Mouse (Mus musculus) macrophage (primary cell): Measurements from ENCODE around the gene Rhbdl1. TPM values are rescaled to one million over a fixed set of nuclear protein-coding genes. Genes with fewer than 3 reads are reported as not detected.

ENCODE experiments used
- H3K27ac ChIP-seq: fragments of 350-480 bp; formaldehyde crosslinking; 2 replicates; pipeline ENCODE4 v1.9.0; 2021
- H3K36me3 ChIP-seq: fragments of 350-480 bp; formaldehyde crosslinking; 2 replicates; pipeline ENCODE4 v1.9.0; 2021; ENCODE audit errors: inconsistent target
- H3K4me3 ChIP-seq: fragments of 350-480 bp; formaldehyde crosslinking; 2 replicates; pipeline ENCODE4 v1.9.0; 2021; ENCODE audit errors: inconsistent target
- H3K79me2 ChIP-seq: fragments of 350-480 bp; formaldehyde crosslinking; 2 replicates; pipeline ENCODE4 v1.9.0; 2021; ENCODE audit errors: inconsistent target
- WGBS: methylation state at CpG from one replicate; pipeline ENCODE4 v1.1.7; 2026; ENCODE audit warnings: inconsistent platforms; ENCODE audit not compliant: missing documents; 5-methylcytosine and 5-hydroxymethylcytosine counted together
- polyA plus RNA-seq: library from polyadenylated mRNA; stranded (reverse); fragments of 250-400 nt; gene quantifications from 3 replicates; pipeline ENCODE4 v1.2.4, GENCODE M21; 2018; ENCODE audit warnings: inconsistent platforms
- total RNA-seq, 78 experiments: library from RNA; depleted of rRNA; stranded (reverse); fragments of 250-400 nt; gene quantifications; 1 replicate in 9 of 78; 2 replicates in 24 of 78; 3 replicates in 43 of 78; 4 replicates in 2 of 78; pipeline ENCODE4 v1.2.4; 2018; ENCODE audit warnings: inconsistent platforms in 56 of 78

Gene Rhbdl1
- 1 to 10 TPM in 25 of 26 experiments, not detected in 1; 1.1 to 9.6 (median 4.7) TPM for total RNA-seq (2018; cell fraction: chromatin; rRNA removed)
- total RNA-seq (2018; cell fraction: cytosol; rRNA removed) = under 1 TPM in 15 of 26 experiments, not detected in 11; 0.09 to 0.36 (median 0.17) TPM
- 1 to 10 TPM in 22 of 26 experiments, under 1 TPM in 3, not detected in 1; 0.65 to 7.6 (median 2.8) TPM for total RNA-seq (2018; cell fraction: nucleus; rRNA removed)
- polyA plus RNA-seq = 0.16 to 0.97 TPM in 2 of 3 replicates, not detected in the other

DNA sequence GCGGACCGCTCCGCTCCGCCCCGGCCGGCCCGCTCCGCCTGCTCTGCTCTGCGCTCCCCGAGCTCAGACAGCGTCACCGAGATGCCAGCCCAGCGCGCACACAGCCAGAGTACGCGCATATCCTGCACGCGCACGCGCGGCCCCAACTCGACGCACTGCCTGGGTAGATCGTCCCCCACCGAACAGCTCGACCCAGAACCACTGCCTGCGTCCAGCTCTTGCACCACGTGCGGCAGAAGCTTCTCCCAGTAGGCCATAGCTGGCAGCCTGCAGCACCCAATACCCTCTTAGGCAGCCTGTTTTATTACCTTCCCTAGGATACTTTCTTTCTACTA, at the start of gene Rhbdl1:
Gene Rhbdl1, minus strand, starts transcription at position 220 of the 335 bp plus-strand sequence.
- 25% methylated on average over 25 of the region's 29 CpGs for WGBS
- H3K27ac ChIP-seq = no peak within 1 kb of the TSS
- H3K79me2 ChIP-seq = peaks cover 33% of the 10 kb centered on the region
- peaks cover 44% of the 10 kb centered on the region for H3K36me3 ChIP-seq
- no peak within 1 kb of the TSS for H3K4me3 ChIP-seq

DNA sequence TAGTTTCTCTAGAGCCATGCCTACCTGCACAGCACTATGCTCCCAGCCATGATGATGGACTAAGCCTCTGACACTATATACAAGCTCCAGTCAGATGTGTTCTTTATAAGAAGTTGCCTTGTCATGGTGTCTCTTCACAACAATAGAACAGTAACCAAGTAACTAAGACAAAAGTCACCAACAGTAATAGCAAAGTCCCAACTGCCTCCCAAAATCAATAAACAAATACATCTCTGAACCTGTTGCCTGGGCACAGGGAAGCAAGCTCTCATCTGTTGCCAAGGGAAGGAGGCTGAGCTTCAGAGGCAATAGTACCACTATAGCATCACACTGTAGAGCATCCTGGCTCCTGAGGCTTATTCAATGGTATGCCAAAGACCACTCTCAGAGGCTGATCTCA, 49.7 kb upstream of the Rhbdl1 start:
- Histone ChIP-seq H3K79me2 (peaks cover 21% of the 10 kb centered on the region), H3K27ac (no peak overlapping the region), H3K36me3 (peaks cover 82% of the 10 kb centered on the region), H3K4me3 (no peak overlapping the region)

DNA sequence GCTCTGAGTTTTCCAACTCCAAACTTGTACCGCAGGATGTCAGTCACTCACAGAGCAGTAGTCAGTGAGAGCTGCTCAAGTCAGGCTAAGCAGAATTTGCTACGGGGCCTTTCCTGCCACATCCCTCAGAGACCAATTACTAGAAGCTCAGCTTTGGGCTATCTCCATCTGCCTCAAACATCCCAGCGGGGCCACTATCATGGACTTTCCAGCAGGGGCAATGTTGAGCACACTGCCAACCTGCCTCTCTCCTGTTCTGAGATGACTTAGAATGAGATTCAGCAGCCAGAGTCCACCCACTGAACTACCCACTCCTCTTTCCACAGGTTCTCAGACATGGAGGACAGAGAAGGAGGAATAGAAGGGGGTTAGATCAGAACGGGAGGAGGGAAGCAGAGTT, 48.5 kb upstream of the Rhbdl1 start:
- H3K4me3 ChIP-seq = no peak overlapping the region
- peaks cover 74% of the 10 kb centered on the region for H3K36me3 ChIP-seq
- no peak overlapping the region for H3K27ac ChIP-seq
- WGBS = 64% methylated on average over 4 of the region's 4 CpGs
- H3K79me2 ChIP-seq = peaks cover 10% of the 10 kb centered on the region; the same call in 1 of the 2 replicates

DNA sequence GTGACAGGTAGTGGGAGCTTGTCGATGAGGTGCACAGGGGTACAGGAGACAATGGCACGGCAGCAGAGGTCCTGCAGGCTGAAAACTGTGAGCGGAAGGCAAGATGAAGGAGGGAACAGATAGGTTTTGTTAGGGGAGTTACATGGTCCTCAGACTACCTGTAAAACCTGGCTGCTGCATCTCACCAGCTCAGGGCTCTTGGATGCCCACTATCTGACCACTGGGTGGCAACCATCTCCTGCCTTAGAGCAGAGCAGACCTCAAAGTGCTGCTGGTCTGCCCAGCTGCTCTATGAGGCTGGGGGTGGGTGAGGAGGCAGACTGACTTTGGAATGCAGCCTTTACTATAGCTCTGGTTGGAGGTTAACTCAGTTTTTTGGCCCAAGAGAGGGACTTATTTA, 46.7 kb upstream of the Rhbdl1 start:
- Histone ChIP-seq H3K4me3 (no peak overlapping the region), H3K79me2 (no peaks in the 10 kb centered on the region; the same call in 1 of the 2 replicates), H3K36me3 (peaks cover 56% of the 10 kb centered on the region), H3K27ac (no peak overlapping the region)
- WGBS = 94% methylated on average over 3 of the region's 3 CpGs

DNA sequence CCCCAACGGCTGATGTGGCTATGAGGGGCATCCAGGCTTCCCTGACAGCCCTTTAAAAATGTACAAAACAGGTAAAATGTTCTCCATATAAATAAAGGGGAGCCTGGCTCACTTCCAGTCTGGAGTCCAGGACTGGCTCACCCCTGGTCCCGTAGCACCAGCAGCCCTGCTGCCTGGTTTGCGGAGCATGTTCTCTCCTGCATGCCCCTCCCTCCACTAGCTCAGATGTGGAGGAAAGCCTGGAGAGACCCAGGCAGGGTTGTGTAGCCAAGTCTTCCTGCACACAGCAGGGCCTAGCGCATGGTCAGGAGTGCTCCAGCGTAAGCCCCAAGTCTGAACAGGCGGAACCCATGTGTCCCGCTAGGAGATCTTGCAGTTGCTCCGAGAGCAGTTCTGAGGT, 46.2 kb upstream of the Rhbdl1 start:
- whole genome bisulfite sequencing = 96% methylated on average over 8 of the region's 8 CpGs
- no peak overlapping the region for H3K4me3 ChIP-seq
- H3K79me2 ChIP-seq = no peaks in the 10 kb centered on the region; the same call in 1 of the 2 replicates
- peaks cover 50% of the 10 kb centered on the region for H3K36me3 ChIP-seq
- no peak overlapping the region for H3K27ac ChIP-seq

DNA sequence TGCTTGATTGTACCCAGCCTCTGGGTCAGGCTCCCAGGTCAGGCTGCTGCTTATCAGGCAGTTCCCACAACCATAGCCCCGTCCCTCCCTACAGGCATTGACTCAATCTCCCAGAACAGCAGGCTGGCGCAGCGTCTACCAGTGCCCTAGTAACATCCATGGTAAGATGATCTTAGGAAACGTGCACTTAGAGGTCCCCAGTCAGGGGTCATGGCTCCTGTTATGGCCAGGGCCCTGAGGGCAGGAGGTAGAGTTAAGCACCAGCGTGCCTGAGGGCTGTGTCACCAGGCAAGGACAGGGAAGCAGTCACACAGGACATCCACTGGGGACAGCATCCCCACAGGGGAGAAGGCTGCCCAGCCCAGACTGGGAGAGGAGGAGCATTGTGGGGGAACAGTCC, 45.2 kb upstream of the Rhbdl1 start:
- Histone ChIP-seq H3K36me3 (peaks cover 41% of the 10 kb centered on the region), H3K79me2 (no peaks in the 10 kb centered on the region; the same call in 1 of the 2 replicates), H3K27ac (no peak overlapping the region), H3K4me3 (no peak overlapping the region)
- 83% methylated on average over 5 of the region's 5 CpGs for WGBS

DNA sequence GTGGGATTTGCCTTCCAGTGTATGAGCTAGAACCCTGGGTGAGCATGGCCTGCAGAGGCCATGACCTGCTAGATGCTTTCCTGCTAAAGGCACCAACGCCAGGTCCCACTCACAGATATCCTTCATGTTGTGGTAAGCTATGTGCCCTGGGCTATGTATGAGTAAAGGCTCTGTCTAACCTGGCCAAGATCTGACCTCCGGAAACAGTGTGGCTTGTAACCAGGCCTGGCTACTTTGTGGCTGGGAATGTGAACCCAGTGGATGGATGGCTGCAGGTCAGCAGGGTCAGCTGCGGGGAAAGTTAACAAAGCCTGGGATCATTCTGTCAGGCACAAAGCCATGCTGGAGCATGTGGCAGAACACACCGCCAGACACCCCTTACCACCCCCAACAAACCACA, 44.6 kb upstream of the Rhbdl1 start:
- peaks cover 40% of the 10 kb centered on the region for H3K36me3 ChIP-seq
- WGBS = 98% methylated on average over 4 of the region's 4 CpGs
- H3K4me3 ChIP-seq = no peak overlapping the region
- no peaks in the 10 kb centered on the region for H3K79me2 ChIP-seq
- no peak overlapping the region for H3K27ac ChIP-seq

DNA sequence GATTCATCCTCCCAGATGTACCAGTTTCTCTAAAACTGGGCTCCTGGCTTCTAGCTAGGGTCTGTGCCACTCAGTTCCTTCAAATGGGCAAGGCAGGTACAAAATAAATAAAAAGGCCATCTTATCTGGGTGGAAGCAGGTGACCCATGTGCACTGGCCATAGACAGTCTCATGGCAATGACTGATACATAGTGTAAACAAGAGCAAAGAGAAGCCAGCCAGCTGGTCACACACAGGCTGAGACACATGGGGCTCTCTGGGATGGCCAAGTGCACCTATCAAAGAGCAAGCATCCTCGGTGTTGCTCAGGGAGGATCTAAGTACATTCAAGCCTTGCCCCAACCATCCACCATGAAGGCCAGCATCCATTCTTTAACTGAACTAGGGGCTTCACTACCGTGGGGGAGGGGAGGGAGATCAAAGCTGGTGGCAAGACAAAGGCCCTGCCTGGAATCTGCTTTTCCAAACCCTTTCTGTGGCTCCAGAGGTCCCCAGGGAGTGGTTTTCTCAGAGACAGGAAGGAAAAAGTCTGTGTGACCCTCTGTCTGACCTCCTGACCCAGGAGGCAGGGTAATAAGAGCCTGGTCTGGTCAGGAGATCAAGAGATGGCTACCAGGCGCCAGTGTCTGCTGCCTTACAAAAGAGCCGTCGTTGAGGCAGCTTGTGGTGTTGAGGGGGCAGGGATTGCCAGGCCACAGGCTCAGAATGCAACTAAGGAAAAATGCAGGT, 44.0 kb upstream of the Rhbdl1 start:
- 74% methylated on average over 5 of the region's 5 CpGs for WGBS
- Histone ChIP-seq H3K36me3 (peaks cover 40% of the 10 kb centered on the region), H3K27ac (no peak overlapping the region), H3K4me3 (no peak overlapping the region), H3K79me2 (no peaks in the 10 kb centered on the region)

DNA sequence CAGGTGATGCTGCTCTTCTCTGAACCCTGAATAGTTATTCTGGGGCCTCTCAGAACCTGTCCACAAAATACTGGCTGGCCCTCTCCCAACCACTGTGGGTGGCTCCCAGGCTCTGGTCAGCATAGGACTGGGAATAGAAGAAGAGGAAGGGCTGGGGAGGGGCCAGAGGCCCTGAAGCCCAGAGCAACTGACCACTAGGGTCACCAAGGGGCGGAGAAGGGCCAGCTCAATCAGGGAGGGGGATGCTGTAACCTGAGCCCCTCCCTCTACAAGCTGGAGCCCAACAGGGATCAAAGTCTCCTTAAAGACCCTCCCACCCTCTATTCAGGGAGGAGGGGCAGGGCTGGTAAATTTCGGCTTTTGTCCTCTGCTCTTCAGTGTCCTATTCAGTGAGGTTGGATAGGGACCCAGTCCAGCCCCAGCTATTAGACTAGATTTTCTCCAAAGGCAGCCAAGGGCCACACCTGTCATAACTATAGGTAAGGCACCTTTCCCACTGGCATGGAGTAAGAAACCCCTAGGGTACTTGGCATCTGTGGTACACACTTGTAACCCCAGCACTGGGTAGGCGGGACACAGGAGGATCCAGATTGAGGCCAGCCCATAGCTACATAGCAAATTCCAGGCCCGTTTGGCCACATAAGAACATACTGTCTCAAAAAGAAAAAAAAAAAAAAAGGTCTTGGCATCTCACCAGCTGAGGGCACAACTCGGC, 43.3 kb upstream of the Rhbdl1 start, which contains the start of gene Wfikkn1:
Gene Wfikkn1, minus strand, starts transcription at position 663 of the 715 bp plus-strand sequence.
- Histone ChIP-seq H3K36me3 (peaks cover 35% of the 10 kb centered on the region), H3K4me3 (no peak within 1 kb of the TSS), H3K27ac (no peak within 1 kb of the TSS), H3K79me2 (no peaks in the 10 kb centered on the region)
- 75% methylated on average over 5 of the region's 5 CpGs for WGBS

DNA sequence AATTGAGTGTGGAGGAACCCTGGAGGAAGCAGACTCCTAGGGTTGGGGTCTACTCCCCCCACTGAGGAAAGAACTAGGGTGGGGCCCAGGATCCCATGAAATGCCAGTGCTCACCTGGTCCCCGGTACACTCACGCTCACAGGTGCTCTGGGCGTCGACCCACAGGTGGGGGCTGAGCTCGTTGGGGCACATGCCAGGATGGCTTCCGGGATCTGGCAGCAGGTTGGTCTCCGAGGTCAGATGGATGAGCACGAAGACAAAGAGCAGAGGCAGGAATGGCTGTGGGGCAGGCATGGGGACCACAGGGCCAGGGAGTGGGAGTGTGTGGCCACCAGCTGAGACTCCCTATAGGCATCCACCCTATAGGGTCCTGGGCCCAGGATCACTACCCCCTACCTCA, 42.7 kb upstream of the Rhbdl1 start:
- H3K36me3 ChIP-seq = peaks cover 30% of the 10 kb centered on the region
- H3K4me3 ChIP-seq = no peak overlapping the region
- WGBS = 97% methylated on average over 5 of the region's 8 CpGs
- H3K27ac ChIP-seq = no peak overlapping the region
- no peaks in the 10 kb centered on the region for H3K79me2 ChIP-seq

DNA sequence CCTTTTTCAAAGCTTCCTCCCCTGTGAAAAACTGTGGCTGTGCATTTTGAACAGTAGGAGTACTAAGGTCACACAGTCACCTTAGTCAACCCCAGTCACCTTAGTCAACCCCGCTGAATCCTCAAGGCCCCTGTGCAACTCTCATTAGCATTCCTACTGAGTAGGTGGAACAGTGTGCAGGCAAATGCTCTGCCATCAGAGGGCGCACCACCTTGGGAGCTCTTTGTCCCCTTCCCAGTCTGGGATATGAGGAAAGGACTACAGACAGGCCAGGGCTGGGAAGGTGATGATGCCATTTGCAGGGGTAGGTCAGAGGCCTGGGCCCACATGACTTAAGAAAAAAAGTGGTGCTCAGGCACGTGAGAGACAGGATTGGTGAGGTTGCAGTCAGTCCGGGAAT, 42.2 kb upstream of the Rhbdl1 start:
- Histone ChIP-seq H3K27ac (no peak overlapping the region), H3K4me3 (no peak overlapping the region), H3K79me2 (no peaks in the 10 kb centered on the region), H3K36me3 (peaks cover 25% of the 10 kb centered on the region)
- 95% methylated on average over 4 of the region's 4 CpGs for WGBS

DNA sequence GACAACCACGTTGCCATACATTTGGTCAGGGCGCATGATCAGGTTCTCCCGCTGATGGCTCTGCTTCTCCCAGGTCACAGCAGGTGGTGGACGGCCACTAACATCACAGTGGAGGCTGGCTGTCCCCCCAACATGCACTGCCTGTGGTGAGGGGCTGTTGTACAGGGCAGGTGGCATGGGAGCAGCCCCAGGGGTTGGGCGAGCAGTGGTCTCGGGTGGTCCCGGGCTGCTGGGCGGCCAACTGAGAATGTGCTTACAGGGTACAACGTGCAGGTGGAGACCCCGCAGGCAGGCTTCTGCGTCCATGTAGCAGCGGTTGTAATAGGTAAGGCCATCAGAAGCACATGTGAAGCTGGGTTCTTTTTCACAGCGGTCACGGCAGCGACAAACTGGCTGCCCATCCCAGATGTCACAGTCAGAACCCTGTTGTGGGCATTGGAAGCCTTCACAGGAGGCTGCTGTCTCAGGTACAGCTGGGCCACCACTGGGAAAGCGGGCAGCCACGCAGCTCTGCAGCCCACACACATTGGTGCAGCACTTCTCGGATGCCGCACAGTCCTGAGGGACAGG, 41.6 kb upstream of the Rhbdl1 start:
- Histone ChIP-seq H3K4me3 (no peak overlapping the region), H3K79me2 (no peaks in the 10 kb centered on the region), H3K27ac (no peak overlapping the region), H3K36me3 (peaks cover 20% of the 10 kb centered on the region)
- WGBS = 93% methylated on average over 19 of the region's 19 CpGs

DNA sequence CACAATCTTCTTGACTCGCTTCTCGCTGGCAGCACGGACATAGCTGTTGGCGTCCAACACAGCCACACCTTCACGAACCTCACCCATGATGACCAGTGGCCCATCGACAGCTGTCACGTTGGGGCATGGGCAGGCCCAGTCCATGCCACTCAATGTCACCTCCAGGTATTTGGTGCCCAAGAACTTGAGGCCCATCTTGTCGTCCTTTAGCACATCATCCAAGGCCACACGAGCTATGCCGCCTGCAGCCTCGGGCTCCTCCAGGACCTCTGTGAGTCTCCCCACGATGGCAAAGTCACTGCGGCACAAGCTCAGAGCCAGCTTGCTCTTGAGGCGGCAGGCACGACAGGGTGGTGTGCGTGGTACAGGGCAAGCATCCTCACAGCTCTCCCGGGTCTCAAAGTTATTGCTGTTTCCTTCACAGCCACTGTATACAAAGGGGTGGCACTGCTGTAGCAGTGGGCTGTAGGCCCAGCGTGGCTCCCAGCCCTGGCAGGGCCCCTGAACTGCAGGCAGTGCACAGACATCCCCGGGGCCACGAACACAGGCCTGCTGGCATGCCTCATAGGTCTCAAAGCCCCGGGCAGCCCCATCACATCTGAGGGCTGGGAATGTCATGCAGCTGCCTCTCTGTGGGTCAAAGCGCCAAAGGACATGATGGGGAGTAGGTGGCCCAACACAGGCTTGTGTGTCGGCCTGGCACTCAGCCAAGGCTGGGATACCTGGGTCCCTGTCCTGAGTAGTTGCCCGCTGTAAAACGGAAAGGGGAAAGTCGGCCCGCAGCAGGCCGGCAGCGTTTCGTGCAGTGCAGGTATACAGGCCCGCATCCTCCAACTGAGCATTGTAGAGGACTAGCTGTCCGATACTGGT, 40.9 kb upstream of the Rhbdl1 start:
- Histone ChIP-seq H3K4me3 (no peak overlapping the region), H3K79me2 (no peaks in the 10 kb centered on the region), H3K36me3 (peaks cover 12% of the 10 kb centered on the region), H3K27ac (no peak overlapping the region)
- WGBS = 95% methylated on average over 32 of the region's 32 CpGs

DNA sequence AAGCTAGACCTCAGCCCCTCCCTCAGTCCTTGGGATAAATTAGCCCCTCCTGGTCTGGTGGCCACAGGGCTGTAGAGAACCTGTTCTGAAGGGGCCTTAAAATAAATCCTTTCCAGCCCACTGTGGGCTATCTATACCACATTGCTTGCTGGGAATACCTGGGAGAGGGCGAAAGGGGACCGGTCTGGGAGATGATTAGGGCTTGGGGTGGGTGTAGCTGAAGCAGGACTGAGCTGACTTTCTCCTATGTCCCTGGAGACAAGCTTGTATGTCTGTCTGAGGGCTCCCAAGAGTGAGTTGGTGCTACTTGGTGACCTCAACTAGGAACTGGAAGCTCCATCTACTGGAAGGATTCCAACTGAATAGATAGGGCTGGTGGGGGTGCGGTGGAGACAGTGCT, 39.9 kb upstream of the Rhbdl1 start:
- 96% methylated on average over 2 of the region's 3 CpGs for WGBS
- H3K79me2 ChIP-seq = no peaks in the 10 kb centered on the region
- no peak overlapping the region for H3K27ac ChIP-seq
- H3K36me3 ChIP-seq = peaks cover 3% of the 10 kb centered on the region
- H3K4me3 ChIP-seq = no peak overlapping the region
